Mouse (Mus musculus): Measurements from ENCODE around the gene Trhr2.

The Trhr2 gene

DNA sequence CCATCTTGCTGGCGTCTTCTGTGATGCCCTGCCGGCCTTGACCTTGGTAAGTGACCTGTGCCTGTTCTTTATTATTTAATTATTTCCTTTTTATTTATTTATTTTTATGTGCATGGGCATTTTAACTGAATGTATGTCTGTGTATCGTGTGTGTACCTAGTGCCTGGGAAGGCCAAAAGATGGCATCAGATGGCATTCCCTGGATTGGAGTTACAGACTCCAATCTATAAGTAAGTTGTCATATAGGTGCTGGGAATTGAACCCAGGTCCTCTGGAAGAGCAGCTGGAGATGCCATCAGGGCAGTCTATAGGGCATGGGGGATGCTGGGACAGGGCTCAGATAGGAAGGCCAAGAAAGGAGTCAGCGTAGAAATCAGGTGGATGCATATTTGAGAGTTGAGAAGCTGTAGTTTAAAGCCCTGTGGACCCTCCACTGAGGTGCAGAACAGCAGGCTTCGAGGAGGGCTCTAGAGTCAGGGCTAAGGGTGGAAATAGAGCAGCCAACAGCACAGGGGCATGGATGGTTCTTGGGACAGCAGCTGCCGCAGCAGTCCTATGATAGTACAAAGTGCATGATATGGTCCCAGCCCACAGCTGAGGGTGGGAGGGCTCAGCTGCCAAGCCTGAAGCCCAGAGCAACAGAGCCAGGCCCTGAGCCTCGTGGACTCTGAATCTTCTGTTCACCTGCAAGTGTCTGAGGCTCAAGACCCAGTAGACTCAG, at the start of gene Trhr2:
Gene Trhr2 (minus strand): TSS at position 51 of the 721 bp plus-strand sequence.
- DNase-seq (ENCODE audit: low read depth, low spot score): no peak

DNA sequence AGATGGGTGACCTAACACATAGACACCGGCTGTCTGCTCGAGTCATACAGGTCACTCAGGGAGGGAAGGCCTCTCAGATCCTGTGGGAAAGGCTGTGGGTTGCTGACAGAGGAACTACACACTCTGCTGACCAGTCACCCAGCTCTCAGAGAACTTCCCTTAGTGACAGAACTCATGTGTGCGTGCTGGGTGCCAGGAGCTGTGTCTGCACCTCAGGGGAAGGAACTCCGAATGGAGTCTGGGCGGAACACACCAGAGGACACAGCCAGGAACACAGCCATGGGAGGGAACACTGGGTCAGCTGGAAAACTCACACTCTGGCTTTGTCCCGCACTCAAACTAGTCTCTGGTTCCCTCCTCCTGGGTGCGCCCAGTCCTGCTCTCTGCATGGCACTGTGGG, 47.1 kb upstream of the Trhr2 start:
- DNase-seq (ENCODE audit: low read depth, low spot score): no peak

DNA sequence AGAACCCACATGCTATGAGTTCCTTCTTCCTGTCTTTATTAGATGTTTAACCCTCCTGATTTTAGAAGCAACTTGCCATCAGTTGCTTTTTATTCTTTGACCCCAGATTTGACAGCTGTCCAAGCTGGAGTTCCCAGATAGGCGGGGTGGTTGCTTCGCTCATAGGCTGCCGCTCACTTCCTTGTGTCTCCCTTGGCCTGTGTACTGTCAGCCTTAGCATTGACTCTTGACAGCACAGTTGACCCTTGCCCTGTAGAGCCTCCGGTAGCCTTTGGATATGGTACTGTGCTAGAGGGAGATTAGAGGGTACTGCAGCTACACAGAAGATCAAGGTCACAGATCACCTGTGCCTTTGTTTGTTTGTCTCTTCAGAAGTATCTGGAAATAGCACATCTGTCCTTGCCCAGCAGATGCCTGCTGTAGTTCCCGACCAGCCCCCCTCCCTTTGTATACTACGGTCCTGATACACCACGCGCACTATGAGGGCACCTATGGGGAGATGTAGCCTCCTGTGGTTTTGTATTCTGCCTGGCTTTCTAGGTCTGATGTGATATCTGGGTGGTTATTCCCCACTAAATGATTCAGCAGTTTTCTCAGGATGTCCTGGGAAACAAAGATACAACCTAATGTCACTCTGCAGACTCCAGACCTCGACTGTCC, 44.7 kb upstream of the Trhr2 start:
- no peak for DNase-seq (ENCODE audit: low read depth, low spot score)

DNA sequence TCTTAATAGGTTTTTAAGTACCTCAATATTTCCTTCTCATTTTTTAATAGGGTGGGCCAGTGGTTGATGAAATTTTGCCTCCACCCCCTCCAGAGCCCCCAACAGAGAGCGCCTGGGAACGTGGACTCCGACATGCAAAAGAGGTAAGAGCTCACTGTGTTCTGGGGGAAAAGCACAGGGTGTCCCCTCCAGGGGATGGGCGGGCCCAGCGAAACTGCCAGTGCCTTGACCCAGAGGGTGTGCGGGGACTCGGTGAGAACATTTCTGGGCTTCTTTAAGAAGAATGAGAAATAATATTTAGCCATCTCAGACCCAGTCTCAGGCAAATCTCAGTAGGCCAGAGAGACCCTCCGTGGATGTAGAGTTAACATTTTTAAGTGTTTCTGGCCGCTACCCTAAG, 37.6 kb upstream of the Trhr2 start:
- DNase-seq (ENCODE audit: low read depth, low spot score): no peak

DNA sequence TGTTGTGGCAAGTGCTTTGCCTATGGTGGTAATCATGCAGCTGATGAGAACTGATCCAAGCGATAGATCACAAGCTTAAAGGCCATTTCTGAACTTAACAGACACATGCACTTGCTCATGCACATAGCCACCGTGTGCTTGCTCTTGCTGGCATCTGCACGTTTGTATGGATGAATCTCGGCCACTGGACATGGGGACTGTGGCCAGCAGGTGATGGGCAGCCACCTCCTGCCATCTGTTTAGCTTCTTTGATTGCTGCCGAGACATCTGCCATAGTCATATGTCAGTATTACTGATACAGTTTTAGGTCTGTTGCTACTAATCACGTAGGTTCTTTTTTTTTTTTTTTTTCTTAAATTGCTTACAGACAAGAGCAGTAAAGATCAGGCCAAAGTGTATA, 34.7 kb upstream of the Trhr2 start:
- peak; percentile 82 for DNase-seq (ENCODE audit: low read depth, low spot score)

DNA sequence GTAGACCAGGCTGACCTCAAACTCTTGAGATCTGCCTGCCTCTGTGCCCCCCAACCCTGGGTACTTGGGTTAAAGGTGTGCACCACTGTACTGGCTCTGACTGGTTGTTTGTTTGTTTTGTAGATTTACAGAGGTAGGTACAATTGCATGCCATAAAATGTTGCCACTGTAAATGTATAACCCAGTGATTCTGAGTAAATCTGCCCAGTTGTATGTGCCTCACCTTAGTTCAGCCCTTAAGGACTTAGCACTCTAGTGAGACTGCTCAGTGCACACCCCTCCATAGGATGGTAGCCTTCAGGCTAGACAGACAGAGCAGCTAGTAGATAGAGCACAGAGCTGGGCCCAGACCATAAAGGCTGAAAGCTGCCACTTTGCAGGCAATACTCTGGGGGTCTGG, 33.2 kb upstream of the Trhr2 start:
- DNase-seq (ENCODE audit: low read depth, low spot score): no peak

DNA sequence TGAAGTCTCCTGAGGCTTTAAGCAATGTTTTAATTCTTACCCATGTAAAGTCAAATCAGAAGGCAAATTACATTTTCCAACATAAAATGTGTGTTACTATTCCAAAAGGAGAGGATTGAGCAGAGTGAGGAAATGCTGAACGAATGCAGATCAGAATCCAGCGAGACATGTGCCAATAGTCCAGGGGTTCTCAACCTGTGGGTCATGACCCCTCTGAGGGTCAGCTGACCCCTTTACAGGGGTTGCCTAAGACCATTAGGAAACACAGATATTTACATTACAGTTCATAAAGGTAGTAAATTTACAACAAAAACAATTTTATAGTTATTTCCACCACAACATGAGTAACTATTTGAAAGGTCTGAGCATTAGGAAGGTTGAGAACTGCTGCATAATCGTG, 30.2 kb upstream of the Trhr2 start:
- DNase-seq (ENCODE audit: low read depth, low spot score): no peak

DNA sequence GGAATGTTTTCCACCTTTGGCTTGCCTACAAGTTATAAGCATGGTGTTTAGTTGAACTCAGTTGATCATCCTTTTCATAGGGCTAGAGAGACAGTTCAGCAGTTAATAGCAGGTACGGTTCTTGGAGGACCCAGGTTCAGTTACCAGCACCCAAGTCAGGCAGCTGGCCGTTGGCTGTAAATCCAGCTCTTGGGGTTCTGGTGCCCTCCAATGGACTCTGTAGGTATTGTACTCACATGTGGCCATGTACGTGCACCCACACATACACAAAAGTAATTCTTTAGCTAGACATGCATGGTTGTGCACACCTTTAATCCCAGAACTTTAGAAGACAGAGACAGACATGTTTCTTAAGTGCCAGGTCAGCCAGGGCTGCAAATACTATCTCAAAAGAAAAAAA, 28.8 kb upstream of the Trhr2 start:
- DNase-seq (ENCODE audit: low read depth, low spot score): no peak

DNA sequence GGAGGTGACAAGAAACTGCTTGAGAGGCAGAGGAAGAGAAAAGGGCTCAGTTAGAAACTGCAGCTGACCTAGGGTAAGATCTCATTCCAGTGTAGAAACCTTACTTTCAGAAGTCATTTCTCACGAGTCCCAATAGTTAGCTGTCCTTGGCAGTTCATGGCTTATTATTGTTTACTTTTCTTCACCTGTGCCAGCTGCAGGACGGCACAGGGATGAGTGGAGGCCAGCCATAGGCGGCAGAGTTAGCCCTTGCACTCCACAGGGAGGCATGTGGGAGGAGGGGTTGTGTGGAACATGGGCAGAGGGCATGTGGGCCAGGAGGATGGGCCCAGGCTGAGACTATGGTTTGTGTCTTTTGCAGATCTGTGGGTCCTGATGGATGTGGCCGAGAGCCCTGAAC, 22.5 kb upstream of the Trhr2 start:
- DNase-seq (ENCODE audit: low read depth, low spot score): no peak

DNA sequence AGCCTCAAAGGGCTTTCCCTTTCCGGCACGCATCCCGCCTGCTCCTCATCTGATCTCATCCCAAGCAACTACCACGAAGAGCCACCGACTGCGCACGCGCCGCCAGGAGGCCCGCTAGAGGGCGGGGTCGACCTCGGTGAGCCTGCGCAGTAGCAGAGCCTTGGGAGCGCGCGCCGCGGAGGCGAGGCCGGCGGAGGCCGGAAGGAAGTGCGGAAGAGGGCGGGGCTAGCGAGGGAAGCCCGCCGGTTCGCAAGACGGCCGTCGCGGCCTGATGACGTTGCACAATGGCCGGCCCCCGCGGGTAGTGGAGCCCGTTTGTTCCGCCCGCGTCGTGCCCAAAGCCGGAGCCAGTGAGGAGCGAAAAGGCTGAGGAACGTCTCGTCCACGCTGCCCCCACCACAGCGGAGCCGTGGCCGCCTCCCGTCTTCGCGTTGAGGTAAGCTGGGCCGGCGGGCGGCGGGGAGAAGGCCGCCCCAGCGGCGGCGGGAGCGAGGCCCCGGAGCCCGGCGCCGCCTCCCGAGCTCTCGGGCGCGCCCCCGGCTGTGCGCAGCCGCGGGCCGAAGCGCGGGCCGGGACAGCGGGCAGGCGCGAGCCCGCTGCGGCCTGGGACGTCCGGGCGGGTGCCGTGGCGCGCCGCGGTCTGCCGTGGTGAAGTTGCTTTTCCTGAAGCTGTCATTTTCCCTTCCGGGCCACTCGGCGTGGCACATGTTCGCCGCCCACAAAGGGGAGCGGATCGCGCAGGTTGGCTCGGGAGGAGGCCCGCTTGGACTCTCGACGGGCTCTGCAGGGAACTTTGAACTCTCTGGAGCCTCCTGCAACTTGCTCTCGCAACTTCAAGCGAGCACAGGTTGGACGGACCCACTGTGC, 16.1 kb upstream of the Trhr2 start, which contains the start of gene Zc3h18:
Gene Zc3h18 (plus strand): TSS at position 245 of the 867 bp plus-strand sequence.
- peak; percentile 99 for DNase-seq (ENCODE audit: low read depth, low spot score)

DNA sequence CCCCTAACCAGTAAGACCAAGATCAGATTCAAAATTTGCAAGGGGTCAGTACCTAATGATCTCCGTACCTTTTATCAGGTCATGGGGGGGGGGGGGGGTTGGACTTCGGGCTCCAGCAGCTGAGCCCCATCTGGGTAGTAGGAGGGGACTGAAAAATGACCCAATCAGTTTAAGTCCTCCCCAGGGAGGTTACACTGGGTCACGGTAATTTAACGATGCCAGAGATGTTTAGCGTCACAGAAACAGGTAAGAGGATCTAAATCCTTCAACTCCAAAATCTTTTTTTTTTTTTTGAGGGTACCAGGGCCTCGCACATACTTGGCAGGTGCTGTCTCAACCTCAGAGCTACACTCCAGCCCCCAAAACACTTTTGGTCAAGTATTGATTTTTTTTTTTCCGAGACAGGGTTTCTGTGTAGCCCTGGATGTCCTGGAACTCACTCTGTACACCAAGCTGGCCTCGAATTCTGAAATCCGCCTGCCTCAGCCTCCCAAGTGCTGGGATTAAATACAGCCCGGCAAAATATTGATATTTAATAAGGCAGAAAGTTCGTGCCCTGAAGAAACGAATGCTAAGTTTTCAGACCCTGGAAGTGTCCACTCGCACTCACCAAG, 15.3 kb upstream of the Trhr2 start:
- no peak for DNase-seq (ENCODE audit: low read depth, low spot score)

DNA sequence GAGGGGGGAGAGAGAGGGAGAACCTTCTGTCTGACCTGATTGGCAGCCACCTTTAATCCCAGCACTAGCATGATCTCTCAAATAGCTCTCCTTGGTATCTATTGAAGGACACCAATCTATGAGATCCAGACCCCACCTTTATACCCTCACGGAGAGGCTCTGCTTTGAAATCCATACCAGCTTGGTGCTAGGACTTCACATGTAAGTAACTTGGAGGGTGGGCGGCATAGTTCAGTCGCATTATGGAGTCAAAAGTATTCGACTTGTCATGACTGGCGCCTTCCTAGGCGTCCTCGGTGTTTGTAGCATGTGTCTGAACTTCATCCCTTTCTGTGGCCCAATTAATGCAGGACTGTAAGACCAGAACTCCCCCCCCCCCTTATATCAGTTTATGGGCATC, 14.8 kb upstream of the Trhr2 start:
- no peak for DNase-seq (ENCODE audit: low read depth, low spot score)

DNA sequence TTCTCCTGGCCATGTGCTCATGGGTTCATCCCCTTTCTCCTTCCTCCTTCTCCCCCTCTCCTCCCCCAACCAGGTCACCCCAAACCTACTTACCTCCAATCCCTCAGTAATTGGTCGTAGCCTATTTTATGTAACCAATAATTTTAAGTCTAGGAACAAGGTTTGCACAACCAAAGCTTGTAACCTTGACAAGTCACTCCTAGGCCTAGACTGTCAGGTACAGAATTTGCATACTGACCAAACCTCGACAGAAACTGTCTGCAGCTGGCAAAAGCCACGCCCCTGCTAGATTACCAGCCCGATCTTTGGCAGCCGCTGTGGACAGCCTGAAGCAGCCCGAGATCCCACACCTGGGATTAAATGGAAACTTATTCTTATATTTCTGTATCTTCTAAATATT, 11.2 kb upstream of the Trhr2 start:
- no peak for DNase-seq (ENCODE audit: low read depth, low spot score)

DNA sequence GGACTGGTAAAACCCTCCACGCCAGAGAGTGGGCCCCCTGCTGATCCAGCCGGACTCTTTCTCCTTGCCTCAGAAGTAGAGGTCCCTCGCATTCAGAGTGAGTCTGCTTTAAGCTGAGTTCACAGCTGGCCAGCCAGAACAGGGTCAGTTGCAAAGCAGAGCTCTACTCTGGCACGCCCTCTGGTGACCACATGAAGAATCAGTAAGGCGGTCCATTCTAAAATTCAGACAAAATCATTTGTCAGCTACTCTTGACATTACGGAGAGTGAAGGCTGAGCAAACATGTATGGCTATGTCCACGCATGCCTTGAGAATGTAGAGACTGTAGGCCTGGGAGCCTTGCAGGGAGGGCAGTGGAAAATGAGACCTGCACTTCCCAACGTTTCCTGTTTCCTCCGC, 9.1 kb upstream of the Trhr2 start:
- DNase-seq (ENCODE audit: low read depth, low spot score): peak; percentile 82

DNA sequence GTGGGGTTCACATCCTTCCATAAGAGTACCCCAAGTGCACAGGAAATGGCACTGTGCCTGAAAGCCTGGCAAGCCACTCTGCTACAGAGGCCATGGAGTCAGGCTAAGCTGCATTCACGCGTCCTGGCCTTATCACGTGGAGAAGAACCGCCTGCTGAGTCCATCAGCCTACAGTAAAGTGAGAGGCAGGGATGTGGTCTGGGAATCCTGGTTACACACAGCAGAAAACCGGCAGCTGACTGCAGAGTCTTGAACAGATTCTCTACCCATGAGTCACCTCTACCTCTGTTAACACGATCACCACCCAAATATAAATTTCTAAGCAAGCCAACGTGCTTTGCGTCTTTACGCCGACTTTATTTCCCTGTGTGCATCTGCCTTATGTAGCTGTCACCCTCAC, 7.9 kb upstream of the Trhr2 start:
- peak; percentile 60 for DNase-seq (ENCODE audit: low read depth, low spot score)

DNA sequence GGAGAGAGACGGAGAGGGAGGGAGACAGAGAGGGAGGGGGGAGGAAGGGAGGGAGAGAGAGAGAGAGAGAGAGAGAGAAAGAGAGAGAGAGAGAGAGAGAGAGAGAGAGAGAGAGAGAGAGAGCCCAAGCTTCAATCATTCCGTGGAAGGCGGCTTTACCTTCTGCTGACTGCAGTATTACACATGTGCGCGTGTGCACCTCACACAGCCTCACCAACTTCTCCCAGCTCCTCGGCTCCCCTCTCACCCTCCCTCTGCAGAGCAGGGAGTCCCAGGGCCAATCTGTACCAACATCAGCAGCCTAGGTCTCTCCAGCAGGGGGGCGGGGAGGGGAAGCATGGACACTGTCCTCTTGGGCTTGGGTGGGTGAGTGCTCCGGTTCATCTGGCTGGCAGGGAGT, 2.4 kb upstream of the Trhr2 start:
- peak; percentile 59 for DNase-seq (ENCODE audit: low read depth, low spot score)

DNA sequence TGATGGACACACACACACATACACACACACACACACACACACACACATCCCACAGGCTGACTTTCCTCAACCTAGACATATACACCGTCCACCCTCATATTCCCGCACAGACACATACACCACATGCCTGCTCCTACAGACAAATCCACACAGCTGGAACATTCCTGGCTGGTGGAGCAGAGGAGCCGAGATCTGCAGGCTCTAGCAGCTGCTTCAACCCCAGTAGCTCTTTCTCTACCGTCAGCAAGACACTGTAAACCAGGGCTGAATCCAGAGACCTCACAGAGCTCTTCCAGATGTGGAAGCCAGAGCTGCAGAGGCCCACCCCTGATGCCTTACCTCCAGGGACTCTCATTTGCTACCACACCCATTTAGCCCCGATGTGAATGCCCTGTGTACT, 1.7 kb upstream of the Trhr2 start:
- DNase-seq (ENCODE audit: low read depth, low spot score): peak; percentile 33

DNA sequence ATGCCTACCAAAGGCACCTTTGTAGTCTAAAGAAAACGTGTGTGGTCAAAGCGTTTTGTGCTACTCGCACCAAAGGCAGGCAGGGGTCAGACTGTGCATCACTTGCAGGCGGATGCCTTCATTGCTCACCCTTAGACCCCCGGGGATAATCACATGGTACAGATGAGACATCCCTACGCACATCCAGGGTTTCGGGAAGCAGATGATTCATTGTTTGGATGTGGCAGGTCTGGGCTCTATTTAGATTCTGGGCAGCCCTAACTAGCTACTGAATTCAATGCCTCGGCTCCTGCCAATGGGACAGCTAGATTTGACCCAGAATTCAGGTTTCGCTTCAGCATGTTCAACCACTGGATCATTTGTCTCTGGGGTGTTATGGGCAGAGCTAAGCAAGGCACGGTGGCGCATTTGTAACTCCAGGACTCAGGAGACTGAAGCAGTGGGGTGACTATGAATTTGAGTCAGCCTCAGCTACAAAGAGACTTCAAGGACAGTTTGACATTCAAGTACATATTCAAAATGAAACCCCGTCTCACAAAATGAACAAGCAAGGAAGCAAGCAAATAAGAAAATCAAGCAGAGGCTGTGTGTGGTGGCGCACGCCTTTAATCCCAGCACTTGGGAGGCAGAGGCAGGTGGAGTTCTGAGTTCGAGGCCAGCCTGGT, 1.3 kb downstream of the Trhr2 start:
- DNase-seq (ENCODE audit: low read depth, low spot score): peak; percentile 80

DNA sequence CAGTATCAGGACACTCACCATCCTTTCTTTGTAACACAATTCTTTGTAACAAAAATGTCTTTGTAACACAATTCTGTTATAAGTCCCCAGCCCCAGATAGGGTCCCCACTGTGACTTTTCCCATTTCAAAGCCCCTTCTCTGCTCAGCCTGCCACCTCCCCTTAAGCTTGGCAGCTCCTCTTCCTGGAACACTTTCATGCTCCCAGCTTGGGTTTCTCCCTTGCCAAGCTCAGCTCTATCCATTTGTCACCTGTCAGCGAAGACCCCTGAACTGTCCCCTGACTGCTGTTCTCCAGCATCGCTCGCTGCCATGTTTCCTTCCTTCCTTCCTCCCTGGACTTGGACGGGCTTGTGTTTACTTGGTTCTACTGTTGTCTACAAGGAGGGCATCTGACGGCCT, 2.9 kb downstream of the Trhr2 start:
- no peak for DNase-seq (ENCODE audit: low read depth, low spot score)

DNA sequence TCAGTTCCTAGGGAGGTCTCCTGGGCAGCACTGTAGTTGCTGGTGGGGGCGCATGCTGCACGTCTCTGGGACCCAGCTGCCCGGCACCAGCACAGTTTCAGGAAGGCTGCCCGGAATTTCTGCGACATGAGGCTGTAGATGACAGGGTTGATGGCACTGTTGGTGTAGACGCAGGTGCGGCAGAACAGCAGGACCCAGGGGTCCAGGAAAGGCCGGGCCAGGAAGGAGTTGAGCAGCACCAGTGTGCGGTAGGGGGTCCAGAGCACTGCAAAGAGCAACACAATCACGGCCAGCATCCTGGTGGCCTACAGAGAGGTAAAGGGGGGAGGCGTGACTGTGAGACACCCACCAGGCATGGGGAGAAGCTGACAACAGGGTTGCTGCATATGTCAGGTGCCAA, 3.3 kb downstream of the Trhr2 start:
- no peak for DNase-seq (ENCODE audit: low read depth, low spot score)
